Mouse (Mus musculus) heart, adult 9 months (tissue): ENCODE results near the gene Spink2.
"Not testable (repeated sequence)": the region's sequence is repeated elsewhere in the genome, so short reads cannot be mapped to it uniquely, and the experiment has no call there.

Experiments used
- DNase-seq, 2 experiments: peaks; one replicate each; pipeline ENCODE4 v3.0.0; 2022; ENCODE audit warnings: low spot score in 2 of 2

Spink2 gene

GRCm38 (mm10) chr5:77193951-77194350, 17.3 kb downstream of the Spink2 start:
- DNase-seq: peak in 1 of 2 experiments; percentile 19

DNA sequence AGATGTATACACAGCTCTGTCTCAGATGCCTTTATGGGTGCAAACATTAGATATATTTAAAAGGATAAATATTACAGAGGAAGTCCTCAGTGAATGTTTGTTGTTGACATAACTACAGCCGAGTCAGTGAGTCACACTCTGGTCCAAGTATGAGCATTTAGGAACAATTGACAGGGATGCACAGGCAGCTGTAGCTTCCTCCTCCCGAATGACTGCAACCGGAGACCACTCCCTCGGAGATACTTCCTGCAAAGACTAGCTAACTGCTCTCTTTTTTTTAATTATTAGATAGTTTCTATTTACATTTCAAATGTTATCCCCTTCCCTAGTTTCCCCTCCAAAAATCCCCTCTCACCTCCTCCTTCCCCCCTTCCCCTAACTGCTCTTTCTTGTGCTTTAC, 18.0 kb downstream of the Spink2 start:
- DNase-seq: no peak

GRCm38 (mm10) chr5:77191631-77192030, 19.6 kb downstream of the Spink2 start:
- DNase-seq: peak in 1 of 2 experiments; percentile 20

DNA sequence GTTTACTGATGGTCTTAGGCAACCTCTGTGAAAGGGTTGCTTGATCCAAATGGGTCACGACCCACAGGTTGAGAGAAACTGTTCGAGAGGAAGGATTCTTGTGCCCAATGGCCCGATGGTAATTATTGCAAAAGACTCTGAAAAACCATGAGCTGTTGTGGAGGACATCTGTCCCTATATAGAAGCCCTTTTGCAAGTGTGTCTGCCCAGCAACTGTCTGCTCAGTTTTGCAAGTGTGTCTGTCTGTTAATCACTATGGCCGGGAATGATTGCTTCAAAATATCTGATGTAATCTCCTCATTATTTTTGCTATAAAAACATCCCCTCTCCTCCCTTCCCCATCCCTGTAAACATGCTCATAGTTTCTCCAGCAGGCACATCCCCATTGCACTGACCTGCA, 20.2 kb downstream of the Spink2 start:
- DNase-seq: no peak

DNA sequence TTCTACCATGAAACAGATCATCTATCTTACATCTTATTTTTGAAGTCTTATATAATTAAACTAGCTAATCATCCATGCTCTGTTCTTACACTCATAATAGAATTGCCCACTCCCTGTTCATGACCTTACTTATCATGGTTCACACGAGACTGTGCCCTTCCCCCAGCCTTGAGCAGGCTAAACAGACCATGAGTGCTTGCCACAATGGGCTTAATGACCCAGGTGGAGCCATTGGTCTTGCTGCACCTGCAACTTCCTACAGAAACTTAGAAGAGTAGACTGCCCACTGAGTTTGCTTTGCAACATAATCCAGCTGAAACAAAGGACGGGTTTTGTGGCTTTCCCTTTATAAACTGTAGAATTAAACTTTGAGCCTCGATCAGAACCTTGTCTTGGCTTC, 22.5 kb downstream of the Spink2 start:
- no peak for DNase-seq

GRCm38 (mm10) chr5:77185351-77185750, 25.9 kb downstream of the Spink2 start:
- DNase-seq: no peak

- DNase-seq: not testable (repeated sequence)
Measured at GRCm38 (mm10) chr5:77183876-77184275, 27.4 kb downstream of the Spink2 start.

- DNase-seq: no peak
Measured at GRCm38 (mm10) chr5:77183338-77183737, 27.9 kb downstream of the Spink2 start.

- DNase-seq: peak; percentile 81 to 82
Measured at GRCm38 (mm10) chr5:77181508-77181907, 29.8 kb downstream of the Spink2 start.

- no peak for DNase-seq
Measured at GRCm38 (mm10) chr5:77178976-77179375, 32.3 kb downstream of the Spink2 start.

DNA sequence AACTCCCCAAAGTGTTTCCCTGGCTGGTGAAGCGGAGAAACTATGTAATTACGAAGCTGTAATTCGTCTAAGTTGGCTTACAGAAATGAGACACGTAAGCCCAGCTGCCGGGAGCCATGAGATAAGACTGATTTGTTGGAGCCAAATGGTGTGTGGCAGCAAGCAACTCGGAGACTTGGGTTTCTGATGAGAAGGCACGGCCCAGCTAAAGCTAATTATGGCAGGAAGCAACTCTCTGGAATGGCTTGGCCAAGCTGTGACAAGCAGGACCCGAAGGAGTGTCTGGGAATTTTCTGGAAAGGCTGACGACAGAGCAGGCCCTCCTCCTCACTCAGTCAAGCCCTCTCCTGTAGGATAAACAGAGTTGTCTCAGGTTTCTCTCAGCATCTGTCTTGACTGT, 33.3 kb downstream of the Spink2 start:
- peak; percentile 43 to 57 for DNase-seq

DNA sequence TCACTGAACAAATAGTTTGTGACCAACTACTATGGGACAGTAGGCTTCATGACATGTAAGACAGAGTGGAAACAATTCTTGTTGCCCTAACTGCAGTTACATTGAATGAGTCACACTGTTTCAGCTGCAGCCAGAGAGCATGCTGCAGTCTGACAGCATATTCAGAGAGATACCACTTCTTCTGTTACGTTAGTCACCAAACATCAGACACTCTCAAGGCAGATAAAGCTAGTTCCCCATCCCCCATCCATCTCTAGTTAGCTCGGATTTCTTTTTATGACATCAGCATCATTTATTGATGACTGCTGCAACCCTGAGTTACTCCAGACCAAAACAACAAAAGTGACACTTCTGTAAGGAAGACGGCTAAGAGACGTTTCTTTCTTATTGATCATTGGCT, 36.5 kb downstream of the Spink2 start:
- no peak for DNase-seq

DNA sequence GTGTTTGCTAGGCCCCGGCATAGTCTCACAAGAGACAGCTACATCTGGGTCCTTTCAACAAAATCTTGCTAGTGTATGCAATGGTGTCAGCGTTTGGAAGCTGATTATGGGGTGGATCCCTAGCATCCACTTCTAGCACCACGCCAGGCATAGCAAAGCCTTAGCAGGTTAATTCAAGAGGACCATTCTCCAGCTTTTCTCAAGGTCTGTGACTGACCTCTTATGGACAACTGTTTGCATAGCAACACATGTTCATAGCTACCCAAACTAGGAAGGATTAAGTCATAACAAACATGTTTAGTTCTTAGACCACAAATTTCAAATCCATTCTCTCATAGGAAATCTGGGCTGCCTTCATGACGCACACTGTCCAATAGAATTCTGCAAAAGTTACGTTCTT, 40.7 kb downstream of the Spink2 start:
- DNase-seq: peak in 1 of 2 experiments; percentile 48

DNA sequence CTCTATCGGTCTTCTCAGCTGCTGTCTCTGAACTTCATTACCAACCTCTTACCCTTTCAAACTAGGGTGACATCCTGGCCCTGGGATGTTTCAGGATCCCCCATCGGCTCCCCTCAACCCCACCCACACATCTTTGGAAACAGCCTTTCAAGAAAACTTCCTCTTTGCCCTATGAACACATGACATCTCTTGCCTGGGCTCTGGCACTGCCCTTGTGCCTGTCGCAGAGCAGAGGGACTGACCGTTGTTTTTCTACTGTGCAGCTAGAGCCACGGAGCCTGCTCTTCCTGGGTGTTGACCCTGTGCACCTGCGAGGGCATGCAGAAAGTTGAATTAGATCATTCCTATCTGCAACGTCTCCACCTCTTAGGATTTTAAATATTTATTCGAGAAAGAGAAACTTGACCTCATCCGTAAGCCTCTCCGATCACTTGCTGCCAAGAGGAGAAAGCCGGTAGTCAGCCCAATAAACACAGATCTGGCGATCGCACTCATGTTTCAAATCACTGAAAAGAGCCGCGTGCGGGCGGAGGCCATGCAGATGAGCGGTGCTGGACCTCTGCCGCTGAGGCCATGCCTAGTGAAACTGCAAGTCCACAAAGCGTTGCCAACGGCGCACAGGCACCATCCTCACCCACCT, 43.8 kb downstream of the Spink2 start:
- no peak for DNase-seq

DNA sequence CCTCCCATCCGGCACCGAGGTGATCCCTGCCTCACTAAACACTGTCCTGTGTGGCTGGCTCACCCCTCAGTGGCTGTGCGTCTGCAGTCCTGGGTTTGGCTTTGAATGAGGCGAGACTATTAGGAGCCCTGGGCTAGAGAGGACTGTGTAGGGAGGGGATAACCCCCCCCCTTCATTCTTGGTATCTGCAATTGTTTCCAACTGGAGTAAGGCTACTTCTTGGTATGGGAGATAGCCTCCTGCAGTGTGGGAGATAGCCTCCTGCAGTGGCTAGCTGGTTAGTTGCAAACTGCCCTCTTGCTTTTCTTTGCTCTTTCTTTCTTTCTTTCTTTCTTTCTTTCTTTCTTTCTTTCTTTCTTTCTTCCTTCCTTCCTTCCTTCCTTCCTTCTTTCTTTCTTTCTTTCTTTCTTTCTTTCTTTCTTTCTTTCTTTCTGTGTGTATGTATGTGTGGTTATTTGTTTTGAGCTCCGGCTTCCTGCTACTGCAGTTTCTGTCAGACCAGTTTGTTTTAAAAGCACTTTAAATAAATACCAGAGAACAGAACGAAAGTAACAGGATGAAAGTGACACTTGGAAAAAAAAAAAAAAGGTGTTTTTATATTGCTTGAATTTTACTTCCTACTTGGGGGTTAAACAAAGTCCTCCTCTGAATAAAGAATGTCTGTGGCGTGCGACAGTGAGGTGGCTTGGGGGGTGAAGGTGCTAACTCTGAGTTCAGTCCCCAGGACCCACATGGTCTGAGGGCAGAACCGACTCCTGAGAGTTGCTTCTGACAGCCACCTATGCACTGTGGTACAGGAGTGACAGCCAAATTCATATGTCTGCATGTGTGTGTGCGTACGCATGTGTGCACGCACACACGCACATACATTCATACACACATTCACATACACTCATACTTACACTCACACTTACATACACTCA, 45.3 kb downstream of the Spink2 start:
- no peak for DNase-seq

GRCm38 (mm10) chr5:77163597-77163996, 47.7 kb downstream of the Spink2 start:
- no peak for DNase-seq

DNA sequence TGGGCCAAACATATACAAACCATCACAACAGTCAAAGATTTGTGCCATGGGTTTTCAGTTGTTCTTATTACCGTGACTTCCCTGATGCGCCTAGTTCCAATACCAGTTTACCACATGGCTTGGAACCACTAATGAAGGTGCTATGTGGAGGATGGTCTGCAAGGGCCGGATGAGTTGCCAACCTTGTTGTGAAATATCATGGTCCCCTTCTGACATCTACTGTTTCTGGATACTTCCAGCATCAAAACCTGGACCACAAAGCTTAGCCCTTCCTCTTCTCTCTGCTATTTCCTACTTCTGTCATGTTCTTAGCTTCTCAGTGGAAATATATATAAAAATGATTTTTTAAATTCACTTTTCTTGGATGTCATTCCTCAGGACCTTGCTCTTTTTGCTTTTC, 48.7 kb downstream of the Spink2 start:
- DNase-seq: no peak

DNA sequence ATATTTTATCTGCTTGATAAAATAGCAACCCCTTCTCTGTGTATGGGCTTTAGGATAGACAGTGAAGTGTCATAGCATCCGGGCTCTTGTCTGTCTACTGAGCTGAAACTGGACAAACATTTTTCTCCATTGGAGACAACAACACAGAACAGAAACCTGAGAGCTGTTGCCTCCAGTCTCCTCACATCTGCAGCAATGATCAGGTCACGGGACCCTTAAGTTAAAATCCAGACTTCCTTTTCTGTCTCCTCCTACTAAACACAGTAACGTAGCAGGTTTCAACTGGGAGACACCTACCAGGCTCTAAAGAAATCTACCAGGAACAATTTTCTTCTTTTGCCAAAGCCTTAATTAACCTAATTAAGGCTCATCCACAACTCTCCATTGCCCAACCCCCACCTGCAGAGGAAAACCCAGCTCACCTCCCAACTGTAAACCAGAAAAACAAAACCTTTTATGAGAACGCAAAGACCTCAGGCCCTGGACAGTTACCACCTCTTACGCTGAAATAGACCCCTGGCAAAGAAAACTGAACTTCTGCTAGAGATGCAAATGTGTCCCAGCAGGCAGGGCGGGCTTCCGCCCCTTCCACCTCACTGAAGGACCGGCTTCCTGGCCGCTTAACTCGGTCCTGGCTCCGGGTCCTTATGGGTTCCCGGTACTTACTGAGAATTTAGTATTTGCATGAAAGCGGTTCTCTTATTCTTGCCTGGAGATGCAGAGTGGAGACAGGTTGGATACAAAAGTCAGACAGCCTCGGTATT, 53.3 kb downstream of the Spink2 start:
- DNase-seq: peak; percentile 35 to 63

- no peak for DNase-seq
Measured at GRCm38 (mm10) chr5:77156938-77157337, 54.3 kb downstream of the Spink2 start.

- DNase-seq: no peak
Measured at GRCm38 (mm10) chr5:77155526-77155925, 55.7 kb downstream of the Spink2 start.
